Mouse (Mus musculus) thymus, adult 2 months (tissue): Measurements from ENCODE around the gene Rwdd4a.

Source experiments
- CTCF ChIP-seq: fragments of 200-500 bp; IDR thresholded peaks from 2 replicates; pipeline ENCODE4 v1.5.1; 2012; ENCODE audit warnings: mild to moderate bottlenecking, control low read depth, low read length, moderate library complexity, borderline replicate concordance; ENCODE audit not compliant: control insufficient read depth, poor library complexity, insufficient read depth; ENCODE audit errors: extremely low read depth
- POLR2A ChIP-seq: fragments of 200-500 bp; IDR thresholded peaks from 2 replicates; pipeline ENCODE4 v1.6.1; 2012; ENCODE audit warnings: mild to moderate bottlenecking, low read length, control low read depth, moderate library complexity; ENCODE audit not compliant: control insufficient read depth, poor library complexity, insufficient read depth; ENCODE audit errors: extremely low read depth

GRCm38 (mm10) chr8:47581454-47581853, 48.0 kb downstream of the Rwdd4a start:
- TF ChIP-seq CTCF (no peak), POLR2A (no peak)
